Mouse (Mus musculus) bone marrow, adult 2 months (tissue): ENCODE results near the gene Selplg.
A peak's percentile ranks its signal among the peaks of the same experiment; 100 is the strongest.

Experiments used
- CTCF ChIP-seq: fragments of 200-500 bp; IDR thresholded peaks from 2 replicates; pipeline ENCODE4 v1.5.1; 2011; ENCODE audit warnings: low read length, control low read depth; ENCODE audit not compliant: control insufficient read depth, insufficient read depth
- POLR2A ChIP-seq: fragments of 200-500 bp; IDR thresholded peaks from 2 replicates; pipeline ENCODE4 v1.6.1; 2011; ENCODE audit warnings: low read depth, mild to moderate bottlenecking, control low read depth, low read length, borderline replicate concordance; ENCODE audit not compliant: control insufficient read depth

- TF ChIP-seq CTCF (no peak), POLR2A (0 out of 2 replicates have a peak, but pooled peaks have one; percentile 42)
Measured at GRCm38 (mm10) chr5:113842906-113843305, 10.5 kb upstream of the Selplg start.
